Comparison of ENCODE assay signal across 8 mouse cellular contexts in genomic region chr9:78038755-78039489, GRCm38 (mm10). TPM values are rescaled to one million over a fixed set of nuclear protein-coding genes. Genes with fewer than 3 reads are reported as not detected.
DNase-seq lines count a peak whose midpoint lies in the region; ATAC-seq and TF ChIP-seq lines count a peak whose summit lies in the region.

No protein-coding gene starts in this region.

- no peak overlapping the region for H3K27ac ChIP-seq in hindbrain, embryonic 11.5 days (ENCODE audit: low read depth, low read length)
- no peak overlapping the region for H3K27ac ChIP-seq in lung, postnatal 0 days (ENCODE audit: low read length)

- H3K4me1 ChIP-seq in hindbrain, embryonic 11.5 days (replicated peaks; ENCODE audit: control insufficient read depth, insufficient read depth, low read length): no peaks in the 10 kb centered on the region
- no peaks in the 10 kb centered on the region for H3K4me1 ChIP-seq in lung, postnatal 0 days (ENCODE audit: insufficient read depth, low read depth, low read length)

- no peak overlapping the region for H3K4me3 ChIP-seq in hindbrain, embryonic 11.5 days (ENCODE audit: low read depth, low read length)
- H3K4me3 ChIP-seq in lung, postnatal 0 days (ENCODE audit: low read depth, low read length): no peak overlapping the region

- 0 out of 2 replicates have a peak, but pooled peaks have one; percentile 33 for ATAC-seq in hindbrain, embryonic 11.5 days (ENCODE audit: low FRiP score)
- ATAC-seq in lung, postnatal 0 days: peak; percentile 87

- TF ChIP-seq CTCF in lung, postnatal 0 days (IDR thresholded peaks at IDR 0.05): peak; percentile 100

- no peaks in the 10 kb centered on the region for H3K36me3 ChIP-seq in hindbrain, embryonic 11.5 days (ENCODE audit: control insufficient read depth, insufficient read depth, low read length)
- H3K36me3 ChIP-seq in lung, postnatal 0 days (ENCODE audit: insufficient read depth, low read length): no peaks in the 10 kb centered on the region

- TF ChIP-seq EP300 in lung, postnatal 0 days (IDR thresholded peaks at IDR 0.05): peak; percentile 46; the same call in 1 of the 2 replicates

- DNase-seq in Muller cell, postnatal 12 days (ENCODE audit: inconsistent ontology term): peak; percentile 72
- DNase-seq in cerebellum, adult 8-10 months: peak; percentile 60
- peak; percentile 56 to 75 for DNase-seq in frontal cortex, postnatal 10 days (ENCODE audit: low spot score in 2 of 2)
- DNase-seq in hindbrain, embryonic 11.5 days (ENCODE audit: low spot score): peak; percentile 92
- DNase-seq in layer of hippocampus, adult 9-10 months (ENCODE audit: low spot score): peak; percentile 51
- DNase-seq in lung, postnatal 0 days (ENCODE audit: low spot score): peak; percentile 96
- DNase-seq in ovary, postnatal 36 days (ENCODE audit: low spot score): peak; percentile 80
- DNase-seq in thymus, postnatal 14 days: peak; percentile 74

- H3K9me3 ChIP-seq in hindbrain, embryonic 11.5 days (ENCODE audit: control insufficient read depth, low read length): no peaks in the 10 kb centered on the region
- no peaks in the 10 kb centered on the region for H3K9me3 ChIP-seq in lung, postnatal 0 days (ENCODE audit: low read length)

- H3K4me2 ChIP-seq in hindbrain, embryonic 11.5 days (replicated peaks; ENCODE audit: low read depth, low read length): no peak overlapping the region
- no peak overlapping the region for H3K4me2 ChIP-seq in lung, postnatal 0 days (replicated peaks; ENCODE audit: low read depth, low read length)

- H3K27me3 ChIP-seq in hindbrain, embryonic 11.5 days (ENCODE audit: control insufficient read depth, insufficient read depth, low read length): no peaks in the 10 kb centered on the region
- no peaks in the 10 kb centered on the region for H3K27me3 ChIP-seq in lung, postnatal 0 days (replicated peaks; ENCODE audit: insufficient read depth, low read length)

- no peak overlapping the region for H3K9ac ChIP-seq in hindbrain, embryonic 11.5 days (ENCODE audit: low read depth, low read length)
- no peak overlapping the region for H3K9ac ChIP-seq in lung, postnatal 0 days (replicated peaks; ENCODE audit: low read depth)

- WGBS in hindbrain, embryonic 11.5 days: 41% methylated on average over 18 of the region's 18 CpGs
- WGBS in lung, postnatal 0 days: 31% methylated on average over 18 of the region's 18 CpGs

RNA-seq across cellular contexts. Expression of gene Gcm1, which starts 12.8 kb away (rescaled TPM):
- polyA plus RNA-seq in hindbrain, embryonic 11.5 days (2014; fragmentation: Nextera tagmentation; extraction: Ambion mirVana): 0.10 TPM in 1 of 2 replicates, not detected in the other
- polyA plus RNA-seq in lung, postnatal 0 days (2015; fragmentation: Nextera tagmentation; extraction: Ambion mirVana): 0.14 TPM in 2 replicates
